Mouse (Mus musculus) heart, embryonic 13.5 days (tissue): ENCODE measurements at regions not wholly inside any gene's neighbourhood (a gene's known extent, or its start where the extent isn't known, plus 50 kb on each side); places are given as distances from the start of the nearest gene placed in this dataset.

Experiments used
- ATAC-seq: fragments of 200-750 bp; cut with Nextera tagmentation; 2 replicates; pipeline ENCODE4 v1.8.0; 2017; ENCODE audit warnings: moderate TSS enrichment; ENCODE audit not compliant: insufficient number of reproducible peaks, low FRiP score, low TSS enrichment; ENCODE audit errors: extremely low read depth
- H3K27ac ChIP-seq: fragments of 300-500 bp; sonication (generic); replicated peaks from 2 replicates; pipeline ENCODE4 v1.5.1; 2015; ENCODE audit warnings: moderate library complexity, mild to moderate bottlenecking, inconsistent platforms
- H3K27me3 ChIP-seq: fragments of 300-500 bp; sonication (generic); replicated peaks from 2 replicates; pipeline ENCODE4 v1.6.1; 2015; ENCODE audit warnings: mild to moderate bottlenecking, inconsistent platforms
- H3K36me3 ChIP-seq: fragments of 300-500 bp; sonication (generic); 2 replicates; pipeline ENCODE4 v1.6.1; 2015; ENCODE audit warnings: mild to moderate bottlenecking, inconsistent platforms
- H3K4me1 ChIP-seq: fragments of 300-500 bp; sonication (generic); 2 replicates; pipeline ENCODE4 v1.6.1; 2015; ENCODE audit warnings: inconsistent platforms
- H3K4me2 ChIP-seq: fragments of 300-500 bp; sonication (generic); 2 replicates; pipeline ENCODE4 v1.6.1; 2015; ENCODE audit warnings: inconsistent platforms, mild to moderate bottlenecking, moderate library complexity
- H3K4me3 ChIP-seq: fragments of 300-500 bp; sonication (generic); 2 replicates; pipeline ENCODE4 v1.5.1; 2015; ENCODE audit warnings: moderate library complexity, mild to moderate bottlenecking, inconsistent platforms
- H3K9ac ChIP-seq: fragments of 300-500 bp; sonication (generic); 2 replicates; pipeline ENCODE4 v1.6.1; 2015; ENCODE audit warnings: inconsistent platforms, mild to moderate bottlenecking, moderate library complexity
- H3K9me3 ChIP-seq: fragments of 300-500 bp; sonication (generic); 2 replicates; pipeline ENCODE4 v1.6.1; 2016; ENCODE audit warnings: inconsistent platforms
- WGBS: fragments of 180-500 bp; shearing (Covaris S2); methylation state at CpG from one replicate; pipeline ENCODE4 v1.1.7; 2015; ENCODE audit warnings: mixed read lengths; 5-methylcytosine and 5-hydroxymethylcytosine counted together

GRCm38 (mm10) chr2:114259539-114259938, 58.3 kb upstream of the Zfp770 start:
- Histone ChIP-seq H3K27me3 (no peaks in the 10 kb centered on the region), H3K9me3 (no peaks in the 10 kb centered on the region), H3K4me3 (no peak overlapping the region), H3K9ac (no peak overlapping the region), H3K36me3 (no peaks in the 10 kb centered on the region), H3K4me2 (no peak overlapping the region), H3K4me1 (peaks cover 8% of the 10 kb centered on the region), H3K27ac (no peak overlapping the region)
- ATAC-seq, result no peak
- 65% methylated on average over 4 of the region's 4 CpGs for WGBS
